Mouse (Mus musculus) WW6 (cell line): ENCODE data around the gene 2010003K11Rik.
"Not testable (repeated sequence)": the region's sequence is repeated elsewhere in the genome, so short reads cannot be mapped to it uniquely, and the experiment has no call there.

Experiments
- DNase-seq: peaks from one replicate; pipeline ENCODE4 v3.0.0-alpha.2; 2013; ENCODE audit warnings: low read depth, low spot score

2010003K11Rik gene

DNA sequence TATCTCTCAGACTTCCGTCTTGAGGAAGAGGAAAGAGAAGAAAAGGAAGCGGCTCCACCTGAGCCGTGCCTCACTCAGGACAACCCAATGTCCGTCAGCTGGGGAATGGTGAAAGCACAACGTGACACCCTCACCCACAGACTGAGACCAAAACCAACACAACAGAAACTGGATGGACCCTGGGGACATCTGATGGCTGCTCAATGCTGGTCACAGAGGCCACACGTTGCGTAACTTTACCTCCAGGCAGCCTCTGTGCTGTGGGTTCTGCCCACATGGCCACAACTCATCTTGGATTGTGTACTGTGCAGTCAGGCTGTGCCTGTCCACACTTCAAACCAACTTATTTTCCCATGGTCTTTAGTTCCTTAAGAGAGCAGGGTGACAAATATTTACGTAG is 36.4 kb downstream of the 2010003K11Rik start:
- no peak for DNase-seq

DNA sequence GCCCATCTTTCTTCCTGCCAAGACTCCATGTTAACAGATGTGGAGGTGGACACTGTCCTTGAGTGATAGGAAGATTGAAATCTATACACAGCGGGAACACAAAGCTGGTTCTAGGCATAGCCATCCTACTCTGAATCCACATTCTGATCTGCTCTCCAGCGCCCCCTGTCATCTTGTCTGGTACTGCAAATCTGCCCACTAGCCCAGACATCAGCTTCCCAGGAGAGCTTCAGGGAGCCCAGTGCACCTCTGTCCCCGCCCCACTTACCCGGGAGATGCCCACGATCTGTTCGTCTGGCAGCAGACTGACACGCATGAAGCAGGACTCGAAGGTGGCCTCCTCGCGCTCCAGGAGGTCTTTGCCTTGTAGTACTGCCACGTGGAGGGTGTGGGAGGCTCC is 42.2 kb downstream of the 2010003K11Rik start:
- DNase-seq = no peak

DNA sequence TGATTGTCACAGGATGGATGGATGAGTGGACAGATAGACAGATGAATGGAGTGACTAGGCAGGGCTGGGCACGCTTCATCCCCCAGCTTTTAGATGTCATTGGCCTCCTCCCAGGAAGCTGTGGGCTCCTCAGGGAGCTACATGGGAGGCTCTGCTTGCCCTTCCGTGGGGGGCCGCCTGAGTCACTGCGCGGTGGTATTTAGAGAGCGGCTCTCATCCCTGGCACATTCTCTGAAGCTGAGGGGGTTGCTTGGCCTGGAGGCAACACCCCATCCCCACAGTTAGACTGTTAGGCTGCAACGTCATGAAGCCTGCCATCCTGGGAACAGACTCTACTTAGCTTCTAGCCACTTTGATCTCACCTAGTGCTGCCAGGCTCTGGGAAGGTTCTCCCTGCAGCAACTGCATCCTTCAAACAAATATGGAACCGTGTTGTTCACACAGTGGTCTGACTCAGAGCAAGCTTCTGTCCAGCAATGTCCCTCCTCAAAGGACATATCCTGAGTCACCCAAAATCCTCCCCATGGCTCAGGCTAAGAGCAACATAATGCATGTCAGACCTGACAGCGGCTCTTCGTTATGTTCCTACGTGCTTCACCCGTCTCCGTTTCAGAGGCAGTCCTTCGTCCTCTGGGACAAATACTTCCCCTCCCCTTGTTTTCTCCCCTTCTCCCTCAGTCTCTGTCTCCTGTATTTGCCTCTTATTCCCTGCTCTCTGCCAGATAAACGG is 43.1 kb downstream of the 2010003K11Rik start:
- DNase-seq = no peak

GRCm38 (mm10) chr19:4454040-4454439 is 44.3 kb downstream of the 2010003K11Rik start:
- not testable (repeated sequence) for DNase-seq

GRCm38 (mm10) chr19:4452525-4452924 is 45.9 kb downstream of the 2010003K11Rik start:
- DNase-seq = no peak

DNA sequence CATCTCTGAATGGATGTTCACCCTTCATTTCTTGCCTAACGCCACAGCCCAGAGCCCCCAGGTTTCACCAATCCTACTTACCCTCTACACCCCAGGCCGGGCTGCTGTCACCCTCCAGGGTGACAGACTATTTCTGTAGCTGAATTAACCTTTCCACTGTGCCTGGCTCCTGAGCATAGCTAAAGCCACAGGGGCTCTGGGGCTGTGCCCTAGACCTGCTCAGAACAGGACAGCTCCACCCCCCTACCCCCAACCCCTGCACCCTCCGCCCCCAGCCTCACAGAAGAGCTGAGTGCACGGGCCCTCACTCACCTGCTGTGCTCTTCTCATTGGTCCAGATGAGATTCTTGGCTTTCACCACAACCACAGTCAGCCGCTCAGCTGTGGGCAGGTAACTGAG is 46.4 kb downstream of the 2010003K11Rik start:
- DNase-seq = no peak

GRCm38 (mm10) chr19:4451098-4451497 is 47.3 kb downstream of the 2010003K11Rik start:
- DNase-seq = no peak

DNA sequence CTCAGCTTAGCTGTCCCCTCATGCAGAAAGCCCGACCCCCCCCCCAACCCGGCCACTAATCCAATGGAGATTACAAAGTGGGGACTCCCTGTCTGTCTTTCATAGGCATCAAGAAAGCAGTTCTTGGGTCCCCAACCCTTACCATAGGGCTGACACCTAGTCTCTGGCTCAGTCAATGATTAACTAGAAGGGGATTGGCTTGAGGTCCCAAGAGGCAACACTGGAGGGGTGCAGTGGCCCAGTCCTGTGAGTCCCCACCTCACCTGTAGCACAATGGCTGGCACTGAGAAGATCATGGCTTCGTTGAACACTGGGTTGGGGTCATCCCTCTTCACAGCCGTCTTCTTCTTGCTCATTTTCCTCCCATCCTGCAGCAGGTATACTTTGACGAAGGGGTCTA is 47.7 kb downstream of the 2010003K11Rik start:
- DNase-seq = no peak

GRCm38 (mm10) chr19:4449230-4449629 is 49.2 kb downstream of the 2010003K11Rik start:
- no peak for DNase-seq

GRCm38 (mm10) chr19:4447445-4447844 is 50.9 kb downstream of the 2010003K11Rik start:
- DNase-seq = no peak
